ENCODE assay signal across 38 mouse cellular contexts in the genomic region with DNA sequence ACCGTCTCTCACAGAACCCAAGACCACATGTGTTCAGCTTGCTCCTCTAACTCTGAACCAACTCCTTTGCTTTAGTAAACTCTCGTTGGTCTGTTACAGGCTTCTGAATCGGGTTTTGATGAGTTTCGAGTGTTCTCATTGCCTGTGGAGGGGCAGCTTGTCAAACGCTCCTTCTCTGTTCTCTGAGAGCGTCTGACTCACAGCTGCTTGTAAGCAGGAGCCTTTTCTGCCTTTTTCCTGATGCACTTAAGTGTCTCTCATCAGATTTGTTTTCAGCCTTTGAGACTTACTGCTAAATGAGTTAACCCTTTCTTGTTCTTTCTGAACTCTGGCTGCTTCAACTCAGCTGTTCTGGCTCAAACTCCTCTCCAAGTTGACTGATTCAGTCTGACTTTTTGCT. TPM values are rescaled to one million over a fixed set of nuclear protein-coding genes. Genes with fewer than 3 reads are reported as not detected.
"Had no signal": no experiment of that assay in that cellular context is flagged by ENCODE, and none has a peak within 500 bp of the region (broad histone marks: within the 10 kb centered on the region; RNA-seq: fewer than 3 reads in every experiment).

No protein-coding gene starts in this region.

- H3K27ac ChIP-seq: embryonic facial prominence, embryonic 10.5 days; embryonic facial prominence, embryonic 12.5 days; embryonic facial prominence, embryonic 13.5 days; embryonic facial prominence, embryonic 15.5 days; forebrain, embryonic 10.5 days; forebrain, embryonic 12.5 days; forebrain, embryonic 13.5 days; forebrain, embryonic 15.5 days; gastrocnemius, adult 2 months had no signal

- DNase-seq: cerebellum, adult 2 months; cerebellum, adult 8-10 months; cerebellum, adult 9-10 months; cerebellum, adult 9-11 months; cerebellum, postnatal 10 days; cerebellum, postnatal 14 days; cerebellum, postnatal 25 days; cerebellum, postnatal 36 days; embryo, embryonic 11 days; forebrain, postnatal 0 days; gastrocnemius, adult 2 months; gastrocnemius, postnatal 10 days; gastrocnemius, postnatal 14 days; gastrocnemius, postnatal 25 days; gastrocnemius, postnatal 36 days; heart, adult 11 months; heart, adult 18-20 months had no signal

- H3K9ac ChIP-seq: embryonic facial prominence, embryonic 12.5 days; embryonic facial prominence, embryonic 13.5 days; embryonic facial prominence, embryonic 15.5 days; forebrain, embryonic 12.5 days; forebrain, embryonic 13.5 days; forebrain, embryonic 15.5 days; forebrain, postnatal 0 days had no signal

- H3K4me3 ChIP-seq: embryonic facial prominence, embryonic 10.5 days; embryonic facial prominence, embryonic 12.5 days; embryonic facial prominence, embryonic 13.5 days; embryonic facial prominence, embryonic 15.5 days; erythroblast, embryonic 14.5 days; forebrain, embryonic 10.5 days; forebrain, embryonic 12.5 days; forebrain, embryonic 13.5 days; forebrain, embryonic 15.5 days; gastrocnemius, adult 2 months had no signal

- H3K9me3 ChIP-seq: embryonic facial prominence, embryonic 10.5 days; embryonic facial prominence, embryonic 12.5 days; embryonic facial prominence, embryonic 13.5 days; embryonic facial prominence, embryonic 15.5 days; forebrain, embryonic 10.5 days; forebrain, embryonic 12.5 days; forebrain, embryonic 13.5 days; forebrain, embryonic 15.5 days had no signal

- H3K4me2 ChIP-seq: embryonic facial prominence, embryonic 12.5 days; embryonic facial prominence, embryonic 13.5 days; embryonic facial prominence, embryonic 15.5 days; forebrain, embryonic 12.5 days; forebrain, embryonic 13.5 days; forebrain, embryonic 15.5 days had no signal

- ATAC-seq: forebrain, embryonic 13.5 days; forebrain, embryonic 14.5 days; forebrain, embryonic 15.5 days; forebrain, embryonic 16.5 days; forebrain, postnatal 0 days had no signal

- H3K4me1 ChIP-seq: embryonic facial prominence, embryonic 10.5 days; embryonic facial prominence, embryonic 12.5 days; embryonic facial prominence, embryonic 13.5 days; embryonic facial prominence, embryonic 15.5 days; forebrain, embryonic 10.5 days; forebrain, embryonic 12.5 days; forebrain, embryonic 13.5 days; forebrain, embryonic 15.5 days had no signal

- H3K27me3 ChIP-seq: embryonic facial prominence, embryonic 12.5 days; embryonic facial prominence, embryonic 13.5 days; embryonic facial prominence, embryonic 15.5 days; forebrain, embryonic 12.5 days; forebrain, embryonic 13.5 days; forebrain, embryonic 15.5 days had no signal

RNA-seq across cellular contexts. Expression of a gene that starts 46.7 kb away (rescaled TPM):
- total RNA-seq: common myeloid progenitor, adult 5-6 weeks; forebrain, postnatal 0 days; gastrocnemius, adult 18-20 months; gastrocnemius, adult 2 months; gastrocnemius, adult 8-10 months; gastrocnemius, postnatal 10 days; gastrocnemius, postnatal 14 days; gastrocnemius, postnatal 25 days; gastrocnemius, postnatal 36 days; gastrocnemius, postnatal 4 days; granulocyte monocyte progenitor cell, adult 5-6 weeks had no signal
- polyA plus RNA-seq: cerebellum, adult 2 months; cortical plate, adult 2 months; embryonic facial prominence, embryonic 11.5 days; embryonic facial prominence, embryonic 12.5 days; embryonic facial prominence, embryonic 13.5 days; erythroblast, embryonic 14.5 days; forebrain, embryonic 10.5 days; forebrain, embryonic 11.5 days; forebrain, embryonic 12.5 days; forebrain, embryonic 13.5 days; forebrain, embryonic 14.5 days; forebrain, embryonic 15.5 days; forebrain, embryonic 16.5 days; forebrain, postnatal 0 days; frontal cortex, adult 2 months; gonadal fat pad, adult 2 months had no signal
